Mouse (Mus musculus) ES-E14 (cell line): ENCODE data around the gene Git1. TPM values are rescaled to one million over a fixed set of nuclear protein-coding genes. Genes with fewer than 3 reads are reported as not detected.

Source experiments
- DNase-seq: peaks from one replicate; pipeline ENCODE4 v3.0.0-alpha.2; 2013; ENCODE audit warnings: low read depth, low spot score
- H3K27ac ChIP-seq: 2 replicates; pipeline ENCODE4 v1.5.1; 2012; ENCODE audit warnings: low read depth, mild to moderate bottlenecking, low read length, moderate library complexity, mixed read lengths; ENCODE audit not compliant: poor library complexity, insufficient read depth, severe bottlenecking
- H3K36me3 ChIP-seq: 2 replicates; pipeline ENCODE4 v1.6.1; 2012; ENCODE audit warnings: mild to moderate bottlenecking, low read length, moderate library complexity, mixed read lengths; ENCODE audit not compliant: control insufficient read depth, poor library complexity, insufficient read depth, severe bottlenecking
- H3K4me1 ChIP-seq, 2 experiments: fragments of 150-350 bp in 1 of 2; sonication (generic) in 1 of 2; 2 replicates each; pipeline ENCODE4 v1.6.1; 2012; ENCODE audit warnings: low read length in 2 of 2, mild to moderate bottlenecking in 1 of 2, mixed read lengths in 1 of 2; ENCODE audit not compliant: control insufficient read depth in 2 of 2, insufficient read depth in 2 of 2, poor library complexity in 1 of 2
- H3K4me3 ChIP-seq, 2 experiments: fragments of 150-350 bp in 1 of 2; sonication (generic) in 1 of 2; 2 replicates each; pipeline ENCODE4 v1.5.1; 2012; ENCODE audit warnings: low read length in 2 of 2, low read depth in 1 of 2, mild to moderate bottlenecking in 1 of 2, mixed read lengths in 1 of 2; ENCODE audit not compliant: insufficient read depth in 1 of 2, poor library complexity in 1 of 2, severe bottlenecking in 1 of 2
- H3K9ac ChIP-seq: 2 replicates; pipeline ENCODE4 v1.6.1; 2012; ENCODE audit warnings: low read depth, mild to moderate bottlenecking, low read length, mixed read lengths; ENCODE audit not compliant: poor library complexity, insufficient read depth, severe bottlenecking
- H3K9me3 ChIP-seq: fragments of 150-350 bp; sonication (generic); 2 replicates; pipeline ENCODE4 v1.6.1; 2012; ENCODE audit warnings: low read depth, mild to moderate bottlenecking, low read length; ENCODE audit not compliant: control insufficient read depth, insufficient read depth
- CHD2 ChIP-seq: IDR thresholded peaks from 2 replicates; pipeline ENCODE4 v1.6.1; 2014; ENCODE audit warnings: mild to moderate bottlenecking, low read depth, low read length, inconsistent platforms
- HCFC1 ChIP-seq: IDR thresholded peaks from 2 replicates; pipeline ENCODE4 v1.6.1; 2012; ENCODE audit warnings: low read length, inconsistent platforms, borderline replicate concordance; ENCODE audit not compliant: insufficient read depth
- MAFK ChIP-seq: IDR thresholded peaks from 2 replicates; pipeline ENCODE4 v1.6.1; 2014; ENCODE audit warnings: mild to moderate bottlenecking, low read depth, low read length, inconsistent platforms; ENCODE audit not compliant: insufficient read depth
- ZC3H11A ChIP-seq: IDR thresholded peaks from 2 replicates; pipeline ENCODE4 v1.6.1; 2012; ENCODE audit warnings: low read depth, mild to moderate bottlenecking, inconsistent platforms, low read length, borderline replicate concordance
- ZNF384 ChIP-seq: IDR thresholded peaks from 2 replicates; pipeline ENCODE4 v1.6.1; 2012; ENCODE audit warnings: low read depth, low read length, inconsistent platforms
- in situ Hi-C, 2 experiments: fragments of 600-800 bp; cut with MboI; formaldehyde crosslinking; loops; one replicate each; pipeline ENCODE4 v1.15.1; 2025; ENCODE audit warnings: low sequenced_read_pairs in 2 of 2, inconsistent platforms in 1 of 2; ENCODE audit not compliant: unreplicated experiment in 2 of 2
- total RNA-seq: library from RNA; depleted of rRNA; stranded (reverse); fragments of 300-350 nt; gene quantifications from 2 replicates; pipeline ENCODE4 v1.2.3, GENCODE M21; 2012

Gene Git1
- total RNA-seq, 1 experiment = 43.1 TPM

GRCm38 (mm10) chr11:77514281-77514831 lies 21.0 kb downstream of the Git1 start:
- no peaks in the 10 kb centered on the region for H3K9me3 ChIP-seq
- H3K36me3 ChIP-seq = no peaks in the 10 kb centered on the region
- no peak overlapping the region for H3K27ac ChIP-seq
- TF ChIP-seq HCFC1 (no peak), ZNF384 (no peak), ZC3H11A (no peak), CHD2 (no peak), MAFK (no peak)
- no peak for DNase-seq
- H3K4me1 ChIP-seq = peaks cover 2 to 10% of the 10 kb centered on the region in 2 experiments
- in situ Hi-C loops = no loop called here
- peak overlapping the region; percentile 66 to 69 for H3K4me3 ChIP-seq
- H3K9ac ChIP-seq = no peak overlapping the region

DNA sequence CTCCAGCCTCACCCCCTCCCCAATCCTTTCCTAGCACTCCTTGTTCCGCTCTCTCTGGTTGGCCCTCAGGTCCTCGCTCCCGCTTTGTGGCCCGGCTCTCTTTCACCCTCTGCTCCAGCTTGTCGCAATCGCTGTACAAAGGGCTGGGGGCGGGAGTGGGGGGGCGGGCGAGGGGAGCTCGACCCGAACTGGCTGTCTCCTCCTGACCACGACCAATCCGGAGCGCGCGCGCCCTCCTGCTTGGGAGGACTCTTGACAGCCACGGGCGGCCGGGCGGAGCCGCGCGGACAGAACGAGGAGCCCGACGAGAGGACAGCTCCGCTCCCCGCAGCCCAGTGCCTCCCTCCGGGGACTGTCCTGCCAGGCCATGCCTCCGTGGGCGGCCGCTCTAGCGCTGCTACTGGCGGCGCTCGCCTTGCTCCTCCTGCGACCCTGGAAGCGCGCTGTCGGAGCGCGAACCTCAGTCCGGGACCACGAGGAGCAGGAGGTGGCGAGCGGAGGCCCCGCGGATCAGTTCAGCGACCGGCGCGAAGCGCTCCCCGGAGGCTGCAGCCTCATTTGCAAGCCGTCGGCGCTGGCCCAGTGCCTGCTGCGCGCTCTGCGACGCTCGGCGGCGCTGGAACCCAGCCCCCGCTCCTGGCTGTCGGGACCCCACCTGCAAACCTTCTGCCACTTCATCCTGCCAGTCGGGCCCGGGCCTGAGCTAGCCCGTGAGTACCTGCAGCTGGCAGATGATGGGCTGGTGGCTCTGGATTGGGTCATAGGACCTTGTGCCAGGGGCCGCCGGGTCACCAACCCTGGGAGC lies 21.7 kb downstream of the Git1 start, which contains the start of gene Abhd15:
Abhd15 (plus strand) TSS at position 290 of the 805 bp plus-strand sequence.
- H3K36me3 ChIP-seq = no peaks in the 10 kb centered on the region
- peaks cover 2 to 10% of the 10 kb centered on the region in 2 experiments for H3K4me1 ChIP-seq
- H3K4me3 ChIP-seq = peak within 1 kb of the TSS; percentile 66 to 69
- H3K27ac ChIP-seq = no peak within 1 kb of the TSS
- no peaks in the 10 kb centered on the region for H3K9me3 ChIP-seq
- in situ Hi-C loops = no loop called here
- no peak for DNase-seq
- peak within 1 kb of the TSS; percentile 34 for H3K9ac ChIP-seq
- TF ChIP-seq HCFC1 (no peak), MAFK (no peak), CHD2 (no peak), ZC3H11A (no peak), ZNF384 (no peak)

GRCm38 (mm10) chr11:77515637-77516552 lies 22.5 kb downstream of the Git1 start, which contains the start of gene Trp53i13:
Gene Trp53i13 (minus strand): TSS chr11:77515980.
- in situ Hi-C loops = no loop called here
- TF ChIP-seq MAFK (no peak), CHD2 (no peak), ZNF384 (no peak)
- Histone ChIP-seq H3K4me3 (peak within 1 kb of the TSS; percentile 66 to 69), H3K9ac (peak within 1 kb of the TSS; percentile 34), H3K27ac (no peak within 1 kb of the TSS), H3K9me3 (no peaks in the 10 kb centered on the region), H3K36me3 (no peaks in the 10 kb centered on the region), H3K4me1 (peaks cover 2 to 10% of the 10 kb centered on the region in 2 experiments)
- no peak for DNase-seq

GRCm38 (mm10) chr11:77516553-77517425 lies 23.4 kb downstream of the Git1 start:
- DNase-seq = no peak
- Histone ChIP-seq H3K9ac (no peak overlapping the region), H3K36me3 (no peaks in the 10 kb centered on the region), H3K4me1 (peaks cover 2 to 10% of the 10 kb centered on the region in 2 experiments), H3K4me3 (no peak overlapping the region), H3K9me3 (no peaks in the 10 kb centered on the region), H3K27ac (no peak overlapping the region)
- TF ChIP-seq CHD2 (no peak), ZC3H11A (no peak), HCFC1 (no peak), MAFK (no peak), ZNF384 (no peak)
- in situ Hi-C loops = no loop called here
